Mouse (Mus musculus): ENCODE data around the gene Fhl5.
"Not testable (repeated sequence)": the region's sequence is repeated elsewhere in the genome, so short reads cannot be mapped to it uniquely, and the experiment has no call there.

Fhl5 gene

GRCm38 (mm10) chr4:25242776-25243175 is at the start of gene Fhl5:
Fhl5 (minus strand) TSS chr4:25242876.
- no peak for DNase-seq (ENCODE audit: low read depth, low spot score)

GRCm38 (mm10) chr4:25285002-25285401 is 42.3 kb upstream of the Fhl5 start:
- DNase-seq (ENCODE audit: low read depth, low spot score): not testable (repeated sequence)

- peak; percentile 84 for DNase-seq (ENCODE audit: low read depth, low spot score)
Measured at GRCm38 (mm10) chr4:25281671-25282038, 39.0 kb upstream of the Fhl5 start, which contains the start of gene Ufl1. Ufl1 (minus strand) TSS chr4:25281821.

GRCm38 (mm10) chr4:25280938-25281670 is 38.4 kb upstream of the Fhl5 start:
- no peak for DNase-seq (ENCODE audit: low read depth, low spot score)

- DNase-seq (ENCODE audit: low read depth, low spot score): no peak
Measured at GRCm38 (mm10) chr4:25272861-25273627, 30.4 kb upstream of the Fhl5 start.

- DNase-seq (ENCODE audit: low read depth, low spot score): no peak
Measured at GRCm38 (mm10) chr4:25271926-25272325, 29.2 kb upstream of the Fhl5 start.

- DNase-seq (ENCODE audit: low read depth, low spot score): no peak
Measured at GRCm38 (mm10) chr4:25267144-25267543, 24.5 kb upstream of the Fhl5 start.

- DNase-seq (ENCODE audit: low read depth, low spot score): no peak
Measured at GRCm38 (mm10) chr4:25257822-25258398, 15.2 kb upstream of the Fhl5 start.

GRCm38 (mm10) chr4:25235663-25236062 is 7.0 kb downstream of the Fhl5 start:
- not testable (repeated sequence) for DNase-seq (ENCODE audit: low read depth, low spot score)

- not testable (repeated sequence) for DNase-seq (ENCODE audit: low read depth, low spot score)
Measured at GRCm38 (mm10) chr4:25233767-25234166, 8.9 kb downstream of the Fhl5 start.

- DNase-seq (ENCODE audit: low read depth, low spot score): no peak
Measured at GRCm38 (mm10) chr4:25232546-25232945, 10.1 kb downstream of the Fhl5 start.

- DNase-seq (ENCODE audit: low read depth, low spot score): no peak
Measured at GRCm38 (mm10) chr4:25227527-25227926, 15.1 kb downstream of the Fhl5 start.

- DNase-seq (ENCODE audit: low read depth, low spot score): no peak
Measured at GRCm38 (mm10) chr4:25221927-25222326, 20.7 kb downstream of the Fhl5 start.

- no peak for DNase-seq (ENCODE audit: low read depth, low spot score)
Measured at GRCm38 (mm10) chr4:25213451-25213850, 29.2 kb downstream of the Fhl5 start.

GRCm38 (mm10) chr4:25206166-25206565 is 36.5 kb downstream of the Fhl5 start:
- no peak for DNase-seq (ENCODE audit: low read depth, low spot score)

- DNase-seq (ENCODE audit: low read depth, low spot score): no peak
Measured at GRCm38 (mm10) chr4:25197310-25197709, 45.4 kb downstream of the Fhl5 start.

GRCm38 (mm10) chr4:25179617-25180208 is 63.0 kb downstream of the Fhl5 start:
- no peak for DNase-seq (ENCODE audit: low read depth, low spot score)
